Mouse (Mus musculus): ENCODE data around the gene Necap2.

Necap2 gene

GRCm38 (mm10) chr4:141033606-141034549 is 44.3 kb downstream of the Necap2 start:
- DNase-seq (ENCODE audit: low read depth, low spot score), result no peak

DNA sequence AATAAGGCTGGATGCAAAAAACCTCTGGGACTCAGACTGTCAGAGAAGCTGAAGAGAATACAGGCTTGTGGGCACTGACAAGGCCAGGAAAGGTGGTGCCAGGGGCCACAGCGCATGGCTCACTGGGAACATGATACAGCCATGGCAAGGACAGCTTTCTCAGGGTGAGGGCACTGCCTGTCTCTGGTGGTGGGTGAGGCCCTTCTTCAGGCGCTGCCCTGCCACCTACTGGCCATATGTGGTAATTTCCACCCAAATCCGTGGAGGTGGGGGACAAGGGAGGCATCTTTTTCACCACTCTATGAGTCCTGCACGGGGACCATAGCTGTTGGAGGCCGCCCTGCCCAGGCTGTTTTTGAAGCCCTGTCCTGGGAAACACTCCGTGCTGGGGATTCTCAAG is 46.4 kb downstream of the Necap2 start:
- peak; percentile 72 for DNase-seq (ENCODE audit: low read depth, low spot score)

DNA sequence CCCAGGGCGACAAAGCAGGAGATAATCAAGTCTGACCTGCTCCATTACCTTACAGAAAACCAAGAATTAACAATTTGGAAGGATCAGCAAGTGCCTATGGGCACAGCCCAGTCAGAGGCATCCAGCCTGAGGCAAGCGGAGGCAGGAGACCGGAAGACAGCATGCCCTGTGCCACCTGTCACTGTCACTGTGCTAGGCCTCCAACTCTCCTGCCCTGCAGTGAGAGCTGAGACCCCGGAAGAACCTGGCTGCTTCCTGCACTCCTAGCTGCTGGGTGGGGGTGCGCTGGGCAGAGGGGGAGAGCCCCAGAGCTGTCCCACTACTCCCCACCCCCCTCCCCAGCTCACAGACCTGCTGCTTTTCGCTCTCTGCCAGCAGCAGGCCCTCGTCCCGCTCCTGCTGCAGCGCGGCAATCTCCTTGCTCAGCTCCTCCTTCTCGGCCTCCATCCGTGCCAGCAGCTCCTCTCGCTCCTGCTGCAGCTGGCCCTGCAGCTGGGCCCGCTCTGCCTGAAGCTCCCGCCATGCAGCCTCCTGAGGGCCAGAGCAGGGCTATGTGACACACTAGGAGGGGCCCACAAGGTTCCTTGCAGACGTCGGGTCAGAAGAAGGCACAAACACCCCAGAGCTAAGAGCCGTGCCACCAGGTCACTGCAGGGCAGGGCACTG is 47.5 kb downstream of the Necap2 start:
- no peak for DNase-seq (ENCODE audit: low read depth, low spot score)

GRCm38 (mm10) chr4:141024992-141025391 is 53.2 kb downstream of the Necap2 start:
- DNase-seq (ENCODE audit: low read depth, low spot score), result no peak

DNA sequence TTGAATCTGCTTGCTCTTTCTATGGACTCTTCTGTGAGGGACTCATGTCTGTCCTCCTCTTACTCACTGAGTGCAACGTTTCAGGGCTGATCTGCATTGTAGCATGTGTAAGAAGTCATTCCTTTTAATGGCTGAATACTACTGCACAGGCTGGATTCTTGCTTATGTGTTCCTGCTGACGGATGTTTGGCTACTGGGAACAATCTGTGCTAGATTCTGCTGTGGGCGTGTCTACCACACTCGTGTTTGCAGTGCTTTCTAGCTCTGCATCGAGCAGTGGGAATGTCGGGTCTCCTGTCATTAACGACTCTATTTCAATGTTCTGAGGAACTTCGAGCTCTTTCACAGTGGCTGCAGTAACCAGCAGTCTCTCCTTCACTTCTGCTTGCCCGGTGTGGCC is 54.1 kb downstream of the Necap2 start:
- DNase-seq (ENCODE audit: low read depth, low spot score), result no peak

DNA sequence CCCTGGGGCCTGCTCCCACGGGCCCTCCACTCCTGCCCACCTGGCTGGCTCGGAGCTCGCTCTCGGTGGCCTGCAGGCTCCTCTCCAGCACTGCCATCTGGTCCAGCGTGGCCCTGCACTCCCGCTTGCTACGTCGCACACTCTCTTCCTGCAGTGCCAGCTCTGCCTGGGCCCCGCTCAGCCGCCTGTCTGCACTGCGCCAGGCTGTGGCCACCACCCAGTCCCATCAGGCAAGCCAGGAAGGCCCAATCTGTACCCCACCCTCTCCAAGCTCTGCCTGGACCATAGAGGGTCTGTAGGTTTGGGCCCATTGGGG is 56.6 kb downstream of the Necap2 start:
- DNase-seq (ENCODE audit: low read depth, low spot score), result no peak

GRCm38 (mm10) chr4:141020811-141021613 is 57.1 kb downstream of the Necap2 start:
- no peak for DNase-seq (ENCODE audit: low read depth, low spot score)

DNA sequence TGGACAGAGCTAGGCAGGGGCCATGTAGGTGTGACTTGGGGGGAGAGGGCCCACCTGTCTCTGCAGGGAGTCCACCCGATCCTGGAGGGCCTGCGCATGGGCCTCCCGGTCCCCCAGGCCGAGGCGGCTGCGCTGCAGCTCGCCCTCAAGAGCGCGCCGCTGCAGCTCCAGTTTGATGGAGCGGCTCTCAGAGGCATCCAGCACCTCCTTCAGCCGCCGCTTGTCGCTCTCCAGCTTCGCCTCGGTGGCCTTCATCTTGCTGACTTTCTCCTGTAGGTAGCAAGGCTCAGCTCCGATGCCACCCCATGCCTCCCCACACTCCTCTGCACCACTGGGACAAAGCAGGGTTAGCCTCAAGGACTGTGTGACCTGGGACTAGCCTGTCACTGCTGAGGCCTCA is 57.9 kb downstream of the Necap2 start:
- no peak for DNase-seq (ENCODE audit: low read depth, low spot score)

DNA sequence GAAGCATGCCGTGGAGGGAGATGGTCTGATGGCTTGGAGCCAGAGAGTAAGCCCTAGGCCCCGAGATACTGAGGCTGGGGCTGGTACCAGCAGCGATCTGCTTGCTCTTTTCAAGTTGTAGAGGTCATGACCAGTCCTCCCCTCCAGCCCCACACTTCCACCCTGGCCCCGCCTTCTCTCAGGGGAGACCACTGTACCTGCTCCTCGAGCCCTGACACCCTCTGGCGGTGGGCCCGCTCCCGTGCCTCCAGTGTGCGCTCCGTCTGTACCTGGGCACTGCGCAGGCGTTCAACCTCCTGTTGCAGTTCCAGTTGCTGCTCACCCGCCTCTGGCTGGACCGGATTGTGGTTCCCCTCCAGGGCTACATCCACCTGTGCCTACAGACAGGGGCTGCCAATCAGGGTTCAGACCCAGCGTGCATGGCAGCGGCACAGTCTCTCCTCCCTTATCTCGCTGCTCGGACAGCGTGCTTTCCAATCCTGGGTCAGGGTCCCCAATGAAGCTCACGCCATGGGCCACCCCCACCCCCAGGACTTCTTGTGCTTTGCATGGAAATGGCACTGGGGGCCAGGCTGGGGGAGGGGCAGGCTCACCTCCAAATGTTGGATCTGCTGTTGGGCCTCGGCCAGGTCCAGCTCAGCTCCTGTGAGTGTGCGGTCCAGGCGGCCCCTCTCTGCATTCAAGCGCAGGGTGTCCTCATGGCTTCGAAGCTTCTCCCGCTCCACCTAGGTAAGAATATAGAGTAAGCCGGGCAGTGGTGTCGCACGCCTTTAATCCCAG is 60.3 kb downstream of the Necap2 start:
- no peak for DNase-seq (ENCODE audit: low read depth, low spot score)

All from retina, postnatal 7 days (tissue).